Mouse (Mus musculus) hindbrain, embryonic 16.5 days (tissue): ENCODE measurements at regions not wholly inside any gene's neighbourhood (a gene's known extent, or its start where the extent isn't known, plus 50 kb on each side); places are given as distances from the start of the nearest gene placed in this dataset.

Experiments
- ATAC-seq: fragments of 200-750 bp; cut with Nextera tagmentation; 2 replicates; pipeline ENCODE4 v1.8.0; 2017; ENCODE audit warnings: moderate TSS enrichment, moderate library complexity
- H3K27ac ChIP-seq: fragments of 300-500 bp; sonication (generic); 2 replicates; pipeline ENCODE4 v1.5.1; 2014; ENCODE audit warnings: low read depth, mild to moderate bottlenecking, control low read depth, low read length, moderate library complexity
- H3K27me3 ChIP-seq: fragments of 300-500 bp; sonication (generic); replicated peaks from 2 replicates; pipeline ENCODE4 v1.6.1; 2014; ENCODE audit warnings: low read length; ENCODE audit not compliant: control insufficient read depth, insufficient read depth
- H3K36me3 ChIP-seq: fragments of 300-500 bp; sonication (generic); 2 replicates; pipeline ENCODE4 v1.6.1; 2014; ENCODE audit warnings: mild to moderate bottlenecking, low read length, moderate library complexity, mixed read lengths; ENCODE audit not compliant: control insufficient read depth, insufficient read depth
- H3K4me1 ChIP-seq: fragments of 300-500 bp; sonication (generic); 2 replicates; pipeline ENCODE4 v1.6.1; 2014; ENCODE audit warnings: low read depth, low read length; ENCODE audit not compliant: control insufficient read depth, insufficient read depth
- H3K4me2 ChIP-seq: fragments of 300-500 bp; sonication (generic); 2 replicates; pipeline ENCODE4 v1.6.1; 2014; ENCODE audit warnings: mild to moderate bottlenecking, low read length, control low read depth, moderate library complexity
- H3K4me3 ChIP-seq: fragments of 300-500 bp; sonication (generic); 2 replicates; pipeline ENCODE4 v1.5.1; 2014; ENCODE audit warnings: mild to moderate bottlenecking, low read length, control low read depth, moderate library complexity
- H3K9ac ChIP-seq: fragments of 300-500 bp; sonication (generic); 2 replicates; pipeline ENCODE4 v1.6.1; 2014; ENCODE audit warnings: low read depth, mild to moderate bottlenecking, control low read depth, low read length, moderate library complexity
- H3K9me3 ChIP-seq: fragments of 300-500 bp; sonication (generic); 2 replicates; pipeline ENCODE4 v1.6.1; 2014; ENCODE audit warnings: mild to moderate bottlenecking, low read length, moderate library complexity; ENCODE audit not compliant: control insufficient read depth
- WGBS: fragments of 180-500 bp; shearing (Covaris S2); extraction: QIAGEN DNeasy Blood & Tissue Kit; methylation state at CpG from one replicate; pipeline ENCODE4 v1.1.7; 2014; 5-methylcytosine and 5-hydroxymethylcytosine counted together

- WGBS, result 79% methylated on average over 2 of the region's 2 CpGs
- H3K4me2 ChIP-seq, result no peak overlapping the region
Observed at GRCm38 (mm10) chr7:137840520-137840919, 403.1 kb downstream of the Glrx3 start.

GRCm38 (mm10) chr7:137841044-137841443, 403.6 kb downstream of the Glrx3 start:
- no peaks in the 10 kb centered on the region; the same call in 1 of the 2 replicates for H3K4me1 ChIP-seq
- H3K4me3 ChIP-seq, result no peak overlapping the region
- no peaks in the 10 kb centered on the region for H3K9me3 ChIP-seq
- H3K27ac ChIP-seq, result no peak overlapping the region
- H3K4me2 ChIP-seq, result no peak overlapping the region
- ATAC-seq, result no peak
- no peaks in the 10 kb centered on the region for H3K36me3 ChIP-seq
- WGBS, result 59% methylated on average over 5 of the region's 5 CpGs
- H3K27me3 ChIP-seq, result no peaks in the 10 kb centered on the region
- H3K9ac ChIP-seq, result no peak overlapping the region

More at GRCm38 (mm10) chr7:137840520-137840919, 403.1 kb downstream of the Glrx3 start:
- no peaks in the 10 kb centered on the region for H3K36me3 ChIP-seq
- no peak overlapping the region for H3K4me3 ChIP-seq
- no peak overlapping the region for H3K27ac ChIP-seq
- no peaks in the 10 kb centered on the region for H3K9me3 ChIP-seq
- H3K4me1 ChIP-seq, result no peaks in the 10 kb centered on the region; the same call in 1 of the 2 replicates
- H3K27me3 ChIP-seq, result no peaks in the 10 kb centered on the region
- no peak overlapping the region for H3K9ac ChIP-seq
- ATAC-seq, result no peak

- H3K27me3 ChIP-seq, result no peaks in the 10 kb centered on the region
- H3K4me2 ChIP-seq, result no peak overlapping the region
- no peak overlapping the region for H3K9ac ChIP-seq
- WGBS, result 44% methylated on average over 8 of the region's 8 CpGs
- H3K4me3 ChIP-seq, result no peak overlapping the region
- no peaks in the 10 kb centered on the region; the same call in 1 of the 2 replicates for H3K4me1 ChIP-seq
- H3K27ac ChIP-seq, result no peak overlapping the region
- no peak for ATAC-seq
- H3K36me3 ChIP-seq, result no peaks in the 10 kb centered on the region
- H3K9me3 ChIP-seq, result no peaks in the 10 kb centered on the region
Observed at GRCm38 (mm10) chr7:137841456-137842100, 404.2 kb downstream of the Glrx3 start.

GRCm38 (mm10) chr7:137847856-137848255, 410.4 kb downstream of the Glrx3 start:
- H3K4me1 ChIP-seq, result peaks cover 4% of the 10 kb centered on the region; the same call in 1 of the 2 replicates
- H3K4me2 ChIP-seq, result peak overlapping the region; percentile 1; the same call in 1 of the 2 replicates
- no peaks in the 10 kb centered on the region for H3K36me3 ChIP-seq
- H3K9me3 ChIP-seq, result no peaks in the 10 kb centered on the region
- ATAC-seq, result peak; percentile 74
- H3K27me3 ChIP-seq, result no peaks in the 10 kb centered on the region
- WGBS, result 24% methylated on average over 11 of the region's 11 CpGs
- no peak overlapping the region for H3K4me3 ChIP-seq
- H3K9ac ChIP-seq, result no peak overlapping the region
- no peak overlapping the region; the same call in 1 of the 2 replicates for H3K27ac ChIP-seq

GRCm38 (mm10) chr7:137851061-137851460, 413.6 kb downstream of the Glrx3 start:
- Histone ChIP-seq H3K4me1 (peaks cover 4% of the 10 kb centered on the region; the same call in 1 of the 2 replicates), H3K4me2 (no peak overlapping the region), H3K9me3 (no peaks in the 10 kb centered on the region), H3K4me3 (no peak overlapping the region), H3K27me3 (no peaks in the 10 kb centered on the region), H3K27ac (no peak overlapping the region), H3K36me3 (no peaks in the 10 kb centered on the region), H3K9ac (no peak overlapping the region)
- ATAC-seq, result no peak
- 34% methylated on average over 4 of the region's 4 CpGs for WGBS

GRCm38 (mm10) chr7:137859681-137860080, 422.3 kb downstream of the Glrx3 start:
- no peak for ATAC-seq
- no peaks in the 10 kb centered on the region for H3K36me3 ChIP-seq
- H3K4me2 ChIP-seq, result no peak overlapping the region
- H3K4me1 ChIP-seq, result no peaks in the 10 kb centered on the region
- H3K27me3 ChIP-seq, result 0 out of 2 replicates have a peak, but pooled peaks cover 3% of the 10 kb centered on the region
- H3K9ac ChIP-seq, result no peak overlapping the region
- H3K4me3 ChIP-seq, result no peak overlapping the region
- 66% methylated on average over 3 of the region's 3 CpGs for WGBS
- no peaks in the 10 kb centered on the region for H3K9me3 ChIP-seq
- H3K27ac ChIP-seq, result no peak overlapping the region

- Histone ChIP-seq H3K4me3 (no peak overlapping the region), H3K9me3 (no peaks in the 10 kb centered on the region), H3K4me2 (no peak overlapping the region), H3K36me3 (no peaks in the 10 kb centered on the region), H3K27ac (no peak overlapping the region), H3K27me3 (0 out of 2 replicates have a peak, but pooled peaks cover 3% of the 10 kb centered on the region), H3K9ac (no peak overlapping the region), H3K4me1 (0 out of 2 replicates have a peak, but pooled peaks cover 1% of the 10 kb centered on the region)
- no peak for ATAC-seq
- WGBS, result 84% methylated on average over 8 of the region's 8 CpGs
Observed at GRCm38 (mm10) chr7:137860520-137860919, 423.1 kb downstream of the Glrx3 start.

GRCm38 (mm10) chr7:137864912-137865311, 427.5 kb downstream of the Glrx3 start:
- H3K9ac ChIP-seq, result no peak overlapping the region
- no peaks in the 10 kb centered on the region for H3K27me3 ChIP-seq
- H3K4me2 ChIP-seq, result no peak overlapping the region
- no peak overlapping the region for H3K27ac ChIP-seq
- ATAC-seq, result no peak
- H3K4me1 ChIP-seq, result 0 out of 2 replicates have a peak, but pooled peaks cover 2% of the 10 kb centered on the region
- no peak overlapping the region for H3K4me3 ChIP-seq
- H3K36me3 ChIP-seq, result no peaks in the 10 kb centered on the region
- 32% methylated on average over 4 of the region's 4 CpGs for WGBS
- H3K9me3 ChIP-seq, result no peaks in the 10 kb centered on the region

- ATAC-seq, result no peak
- WGBS, result 35% methylated on average over 7 of the region's 7 CpGs
- Histone ChIP-seq H3K27me3 (no peaks in the 10 kb centered on the region), H3K4me1 (0 out of 2 replicates have a peak, but pooled peaks cover 2% of the 10 kb centered on the region), H3K9me3 (no peaks in the 10 kb centered on the region), H3K4me3 (no peak overlapping the region), H3K36me3 (no peaks in the 10 kb centered on the region), H3K4me2 (no peak overlapping the region), H3K9ac (no peak overlapping the region), H3K27ac (no peak overlapping the region)
Observed at GRCm38 (mm10) chr7:137865457-137865856, 428.0 kb downstream of the Glrx3 start.
